Mouse (Mus musculus): ENCODE measurements around the gene Bpgm.

DNA sequence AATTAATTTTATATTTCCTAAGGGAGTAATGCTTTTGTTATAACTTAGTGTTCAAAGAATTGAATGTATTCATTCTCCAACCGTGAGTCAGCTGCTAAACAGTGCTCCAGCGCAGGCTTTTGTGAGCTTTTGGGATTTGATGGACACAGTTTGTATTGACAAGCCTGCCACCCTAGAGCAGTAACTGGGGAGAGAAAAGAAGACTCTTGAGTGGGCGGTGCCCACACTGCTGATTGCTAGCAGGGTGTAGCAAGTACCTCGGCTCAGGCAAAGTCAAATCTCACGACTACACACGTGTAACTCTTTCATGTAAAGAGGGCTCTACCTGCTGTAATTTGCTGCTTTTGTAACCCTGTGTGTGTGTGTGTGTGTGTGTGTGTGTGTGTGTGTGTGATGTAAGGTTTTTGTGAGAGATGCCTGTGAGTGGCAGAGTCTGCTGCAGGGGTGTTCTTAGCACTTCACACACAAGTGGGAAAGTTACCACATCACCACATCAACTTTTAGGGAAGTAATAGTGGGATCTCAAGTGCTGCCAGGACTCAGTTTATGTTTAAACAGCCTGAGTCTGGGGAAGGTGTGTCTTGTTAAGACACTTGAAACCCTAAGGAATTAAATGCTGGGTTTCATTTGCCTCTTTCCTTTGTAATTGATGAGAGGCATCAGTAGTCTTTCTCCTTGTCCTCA is 2.8 kb downstream of the Bpgm start:
- TF ChIP-seq CTCF (IDR thresholded peaks at IDR 0.05; ENCODE audit: low read depth, low read length) (no peak), GATA1 (IDR thresholded peaks at IDR 0.05; ENCODE audit: borderline replicate concordance, low read length) (no peak), POLR2AphosphoS5 (IDR thresholded peaks at IDR 0.05; ENCODE audit: insufficient replicate concordance, low read depth, low read length) (no peak), TAL1 (conservative IDR thresholded peaks at IDR 0.05; ENCODE audit: low read depth, low read length) (no peak), GATA2 (IDR thresholded peaks at IDR 0.05; ENCODE audit: borderline replicate concordance, low read depth, low read length) (no peak)

Data from G1E (cell line).